Mouse (Mus musculus) lung, embryonic 14.5 days (tissue): ENCODE measurements around the gene Rnaseh1. TPM values are rescaled to one million over a fixed set of nuclear protein-coding genes. Genes with fewer than 3 reads are reported as not detected.
A peak's percentile ranks its signal among the peaks of the same experiment; 100 is the strongest.

Experiments used
- ATAC-seq: fragments of 200-750 bp; cut with Nextera tagmentation; 2 replicates; pipeline ENCODE4 v1.8.0; 2017; ENCODE audit warnings: mild to moderate bottlenecking, moderate TSS enrichment, moderate library complexity; ENCODE audit not compliant: insufficient read depth
- DNase-seq: peaks from one replicate; pipeline ENCODE4 v3.0.0-alpha.2; 2015
- H3K27ac ChIP-seq: fragments of 300-500 bp; sonication (generic); 2 replicates; pipeline ENCODE4 v1.5.1; 2014; ENCODE audit warnings: low read depth, mild to moderate bottlenecking, moderate library complexity
- H3K27me3 ChIP-seq: fragments of 300-500 bp; sonication (generic); 2 replicates; pipeline ENCODE4 v1.6.1; 2014; ENCODE audit warnings: low read length, control low read depth; ENCODE audit not compliant: insufficient read depth
- H3K36me3 ChIP-seq: fragments of 300-500 bp; sonication (generic); 2 replicates; pipeline ENCODE4 v1.6.1; 2014; ENCODE audit warnings: control low read depth; ENCODE audit not compliant: insufficient read depth
- H3K4me1 ChIP-seq: fragments of 300-500 bp; sonication (generic); 2 replicates; pipeline ENCODE4 v1.6.1; 2014; ENCODE audit warnings: antibody characterized with exemption, control low read depth; ENCODE audit not compliant: insufficient read depth
- H3K4me2 ChIP-seq: fragments of 300-500 bp; sonication (generic); 2 replicates; pipeline ENCODE4 v1.6.1; 2014; ENCODE audit warnings: mild to moderate bottlenecking
- H3K4me3 ChIP-seq: fragments of 300-500 bp; sonication (generic); 2 replicates; pipeline ENCODE4 v1.5.1; 2014; ENCODE audit warnings: low read depth, low read length
- H3K9ac ChIP-seq: fragments of 300-500 bp; sonication (generic); 2 replicates; pipeline ENCODE4 v1.6.1; 2014
- H3K9me3 ChIP-seq: fragments of 300-500 bp; sonication (generic); 2 replicates; pipeline ENCODE4 v1.6.1; 2016; ENCODE audit warnings: low read depth, low read length, control low read depth
- CTCF ChIP-seq: IDR thresholded peaks from 2 replicates; pipeline ENCODE4 v1.5.1; 2016; ENCODE audit warnings: antibody characterized with exemption, low read depth
- WGBS: fragments of 180-500 bp; shearing (Covaris S2); extraction: QIAGEN DNeasy Blood & Tissue Kit; methylation state at CpG from one replicate; pipeline ENCODE4 v1.1.7; 2014; 5-methylcytosine and 5-hydroxymethylcytosine counted together
- polyA plus RNA-seq: library from polyadenylated mRNA; unstranded; fragments of >200 nt; fragmentation: Nextera tagmentation; extraction: Ambion mirVana; gene quantifications from 2 replicates; pipeline ENCODE4 v1.2.1, GENCODE M21; 2014

Rnaseh1 gene
- polyA plus RNA-seq, 1 experiment from 2014 or later: 32.8 TPM

DNA sequence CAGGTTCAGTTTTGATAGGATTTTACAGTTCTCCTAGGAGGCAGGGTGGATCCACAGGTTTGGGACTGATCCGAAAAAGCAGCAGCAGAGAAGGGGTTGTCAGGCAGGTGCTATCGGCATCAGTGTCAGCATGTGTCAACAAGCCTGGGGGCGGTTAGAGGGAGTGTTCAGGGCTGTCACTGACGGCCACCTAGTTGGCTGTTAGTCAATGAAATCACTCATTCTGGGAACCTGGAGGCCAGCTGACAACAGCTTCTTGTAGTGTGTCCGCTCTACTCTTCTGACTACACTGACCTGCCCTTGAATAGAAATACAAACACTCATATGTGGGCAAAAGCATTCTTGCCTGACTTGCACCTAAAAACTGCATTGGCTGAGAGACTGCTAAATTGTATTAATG is 49.7 kb downstream of the Rnaseh1 start:
- 50% methylated on average over 5 of the region's 5 CpGs for WGBS
- Histone ChIP-seq H3K27me3 (no peaks in the 10 kb centered on the region), H3K27ac (no peak overlapping the region), H3K9ac (no peak overlapping the region), H3K4me3 (no peak overlapping the region), H3K4me2 (no peak overlapping the region), H3K36me3 (peaks cover 25% of the 10 kb centered on the region; the same call in 1 of the 2 replicates), H3K9me3 (no peaks in the 10 kb centered on the region), H3K4me1 (no peaks in the 10 kb centered on the region)
- DNase-seq (no peak), ATAC-seq (no peak)
- no peak for TF ChIP-seq CTCF

DNA sequence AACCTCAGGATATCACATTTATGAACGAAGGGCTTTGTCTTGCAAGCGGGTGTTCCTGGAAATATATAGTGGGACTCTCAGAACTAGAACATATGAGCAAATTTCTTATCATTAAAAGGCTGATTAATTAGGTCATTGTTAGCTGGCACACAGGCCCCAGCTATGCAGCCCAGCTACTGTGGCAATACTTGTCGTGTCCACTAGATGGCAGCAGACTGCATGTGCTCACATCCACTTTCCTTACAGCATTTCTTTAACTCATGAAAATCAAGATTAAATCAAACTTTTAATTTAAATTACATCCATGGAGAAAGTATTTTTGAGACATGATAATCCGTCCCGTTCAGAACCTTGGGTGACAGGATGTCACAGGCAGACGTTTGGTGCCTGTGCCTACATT is 50.3 kb downstream of the Rnaseh1 start:
- Histone ChIP-seq H3K9me3 (no peaks in the 10 kb centered on the region), H3K27ac (no peak overlapping the region)
- 10% methylated on average over 6 of the region's 6 CpGs for WGBS

DNA sequence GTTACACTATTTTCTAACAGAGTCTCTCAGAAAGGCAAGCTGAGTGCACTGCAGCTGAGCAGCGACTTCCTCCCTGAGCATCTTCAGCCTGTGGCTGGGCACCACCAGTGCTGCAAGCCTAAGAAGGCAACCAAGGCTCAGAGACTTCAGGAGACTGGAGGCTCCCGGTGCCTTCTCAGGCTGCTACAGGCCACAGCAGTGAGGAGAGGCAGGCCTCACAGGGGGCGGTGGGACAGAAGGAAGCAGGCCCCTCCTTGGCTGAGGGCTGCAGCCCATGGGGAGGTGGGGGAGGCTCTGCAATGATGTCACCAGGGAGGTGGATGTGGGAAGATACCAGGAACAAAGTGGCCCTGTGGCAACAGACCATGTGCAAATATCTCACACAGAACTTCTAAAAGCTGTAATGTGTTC is 50.7 kb downstream of the Rnaseh1 start:
- 25% methylated on average over 3 of the region's 3 CpGs for WGBS
- Histone ChIP-seq H3K4me3 (no peak overlapping the region), H3K27ac (0 out of 2 replicates have a peak overlapping the region, but pooled peaks have one; percentile 33), H3K9me3 (no peaks in the 10 kb centered on the region), H3K27me3 (no peaks in the 10 kb centered on the region), H3K36me3 (peaks cover 25% of the 10 kb centered on the region; the same call in 1 of the 2 replicates), H3K4me2 (no peak overlapping the region), H3K4me1 (no peaks in the 10 kb centered on the region), H3K9ac (no peak overlapping the region; the same call in 1 of the 2 replicates)
- no peak for TF ChIP-seq CTCF
- DNase-seq (no peak), ATAC-seq (peak; percentile 32; the same call in 1 of the 2 replicates)

More for the DNA sequence above, 50.3 kb downstream of the Rnaseh1 start:
- Histone ChIP-seq H3K9ac (no peak overlapping the region), H3K4me2 (no peak overlapping the region), H3K4me1 (no peaks in the 10 kb centered on the region), H3K36me3 (peaks cover 25% of the 10 kb centered on the region; the same call in 1 of the 2 replicates), H3K4me3 (no peak overlapping the region), H3K27me3 (no peaks in the 10 kb centered on the region)
- peak; percentile 97 for TF ChIP-seq CTCF
- ATAC-seq (no peak), DNase-seq (peak; percentile 92)

DNA sequence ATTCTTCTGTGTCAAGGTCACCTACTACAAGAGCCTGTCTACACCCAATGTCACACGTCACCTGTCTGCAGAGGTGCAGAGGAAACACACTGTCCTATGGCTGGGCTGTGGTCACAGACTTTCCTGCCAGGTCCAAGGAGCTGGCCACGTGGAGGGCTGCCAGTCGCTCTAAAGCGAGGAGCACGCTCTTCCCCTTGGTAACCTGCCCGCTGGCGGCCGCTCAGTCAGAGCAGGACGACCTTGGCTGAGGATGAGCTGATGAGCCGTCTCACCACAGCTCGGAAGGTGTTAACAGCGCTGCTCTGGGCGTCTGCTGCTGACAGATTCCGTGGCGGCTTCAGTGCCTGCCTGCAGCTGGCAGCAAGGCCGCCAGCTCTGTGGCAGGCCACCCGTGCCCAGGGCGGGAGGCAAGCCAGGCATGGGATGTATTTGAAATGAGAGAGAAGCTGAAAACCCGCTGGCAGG is 51.2 kb downstream of the Rnaseh1 start:
- no peaks in the 10 kb centered on the region for H3K9me3 ChIP-seq
- no peak overlapping the region for H3K4me3 ChIP-seq
- no peak overlapping the region for H3K27ac ChIP-seq
- 68% methylated on average over 19 of the region's 19 CpGs for WGBS
- peaks cover 22% of the 10 kb centered on the region; the same call in 1 of the 2 replicates for H3K36me3 ChIP-seq
- H3K9ac ChIP-seq: no peak overlapping the region
- no peak for TF ChIP-seq CTCF
- ATAC-seq (no peak), DNase-seq (no peak)
- no peaks in the 10 kb centered on the region for H3K4me1 ChIP-seq
- no peak overlapping the region for H3K4me2 ChIP-seq
- H3K27me3 ChIP-seq: no peaks in the 10 kb centered on the region

DNA sequence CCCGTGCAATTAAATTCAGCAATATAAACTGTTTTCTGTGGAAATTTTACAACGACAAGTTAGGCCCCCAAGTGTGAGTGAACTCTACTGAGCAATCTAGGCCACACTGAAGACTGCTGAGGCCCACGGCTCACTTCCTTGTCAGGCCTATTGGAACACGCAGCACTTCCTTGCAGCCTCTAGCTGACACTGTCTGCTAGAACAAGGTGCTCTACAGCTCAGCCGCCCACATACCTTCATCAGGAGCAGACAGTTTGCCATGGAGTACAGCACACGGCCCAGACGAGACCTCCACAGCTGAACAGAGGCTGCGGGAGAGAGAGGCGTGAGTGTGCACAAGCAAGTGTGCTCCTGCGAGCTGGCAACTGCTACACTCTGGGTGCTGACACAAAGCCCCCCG is 51.9 kb downstream of the Rnaseh1 start:
- H3K27me3 ChIP-seq: no peaks in the 10 kb centered on the region
- no peaks in the 10 kb centered on the region for H3K9me3 ChIP-seq
- no peak for DNase-seq
- TF ChIP-seq CTCF: no peak
- H3K4me3 ChIP-seq: no peak overlapping the region
- H3K9ac ChIP-seq: no peak overlapping the region; the same call in 1 of the 2 replicates
- 78% methylated on average over 11 of the region's 11 CpGs for WGBS
- no peak for ATAC-seq
- H3K27ac ChIP-seq: no peak overlapping the region
- peaks cover 14% of the 10 kb centered on the region; the same call in 1 of the 2 replicates for H3K36me3 ChIP-seq
- no peaks in the 10 kb centered on the region for H3K4me1 ChIP-seq
- no peak overlapping the region for H3K4me2 ChIP-seq

GRCm38 (mm10) chr12:28704381-28704780 is 55.0 kb downstream of the Rnaseh1 start:
- WGBS: 10% methylated on average over 12 of the region's 12 CpGs
- no peak overlapping the region for H3K27ac ChIP-seq

DNA sequence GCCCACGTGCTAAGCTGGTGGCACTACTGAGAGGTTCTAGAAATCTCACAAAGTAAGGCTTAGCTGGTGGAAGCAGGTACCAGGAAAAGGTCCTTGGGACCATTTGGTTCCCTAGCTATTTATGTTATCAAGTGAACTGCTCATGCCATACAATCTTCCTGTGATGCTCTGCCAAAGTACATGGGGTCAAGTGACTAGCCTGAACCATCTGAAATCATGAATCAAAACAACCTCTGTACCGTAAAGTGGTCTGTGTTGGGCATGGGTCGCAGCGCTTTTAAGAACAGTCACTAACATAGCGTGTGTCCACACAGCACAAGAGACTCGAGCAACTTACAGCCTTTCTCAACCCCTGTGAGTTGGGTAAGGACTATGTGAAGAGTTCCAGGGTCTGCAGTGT is 55.8 kb downstream of the Rnaseh1 start:
- H3K9me3 ChIP-seq: no peaks in the 10 kb centered on the region
- no peak for TF ChIP-seq CTCF
- H3K27me3 ChIP-seq: no peaks in the 10 kb centered on the region
- DNase-seq (no peak), ATAC-seq (no peak)
- no peaks in the 10 kb centered on the region for H3K4me1 ChIP-seq
- peaks cover 20% of the 10 kb centered on the region; the same call in 1 of the 2 replicates for H3K36me3 ChIP-seq
- H3K4me3 ChIP-seq: no peak overlapping the region
- H3K9ac ChIP-seq: no peak overlapping the region
- no peak overlapping the region for H3K27ac ChIP-seq
- H3K4me2 ChIP-seq: no peak overlapping the region
- WGBS: 82% methylated on average over 6 of the region's 6 CpGs

More at GRCm38 (mm10) chr12:28704381-28704780, 55.0 kb downstream of the Rnaseh1 start:
- no peak overlapping the region for H3K4me3 ChIP-seq
- H3K9me3 ChIP-seq: no peaks in the 10 kb centered on the region
- H3K36me3 ChIP-seq: peaks cover 12% of the 10 kb centered on the region; the same call in 1 of the 2 replicates
- no peaks in the 10 kb centered on the region for H3K27me3 ChIP-seq
- TF ChIP-seq CTCF: no peak
- H3K9ac ChIP-seq: no peak overlapping the region
- H3K4me2 ChIP-seq: no peak overlapping the region
- DNase-seq (no peak), ATAC-seq (no peak)
- H3K4me1 ChIP-seq: no peaks in the 10 kb centered on the region
